Mouse (Mus musculus): ENCODE results near the gene Stk35.

DNA sequence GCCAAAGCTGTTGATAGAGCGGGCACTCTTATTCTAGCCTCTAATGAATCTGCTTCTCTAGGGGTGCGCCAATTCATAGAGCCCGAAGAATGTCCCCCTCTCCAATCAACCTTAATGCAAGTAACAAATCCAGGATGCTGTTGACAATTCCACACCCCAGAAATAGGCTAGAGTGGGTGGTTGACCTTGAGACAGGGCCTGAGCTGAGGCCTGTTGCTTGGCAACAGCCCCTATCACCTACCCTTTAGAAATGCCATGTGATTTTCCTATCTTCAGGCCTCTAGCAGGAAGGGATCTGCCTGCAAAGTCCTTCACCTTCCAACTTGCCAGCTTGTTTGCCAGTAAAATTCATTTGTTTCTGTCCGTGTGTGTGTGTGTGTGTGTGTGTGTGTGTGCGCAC lies 70.9 kb downstream of the Stk35 start:
- TF ChIP-seq CTCF (IDR thresholded peaks at IDR 0.05; ENCODE audit: borderline replicate concordance, control insufficient read depth, extremely low read depth, insufficient read depth, low read length, poor library complexity) (no peak), POLR2A (IDR thresholded peaks at IDR 0.05; ENCODE audit: control insufficient read depth, extremely low read depth, insufficient read depth, low read length, poor library complexity) (no peak)

Measured in thymus, adult 2 months (tissue).